Mouse (Mus musculus) kidney, adult 18-20 months (tissue): Measurements from ENCODE around the gene Tmem140.

Experiments
- DNase-seq: peaks from one replicate; pipeline ENCODE4 v3.0.0; 2021

Tmem140 gene

GRCm38 (mm10) chr6:34862791-34863403, at the start of gene Tmem140:
Gene Tmem140 (plus strand): TSS chr6:34863146.
- DNase-seq, result peak; percentile 74

- DNase-seq, result no peak
Measured at GRCm38 (mm10) chr6:34824406-34824805, 38.5 kb upstream of the Tmem140 start.

GRCm38 (mm10) chr6:34832352-34832751, 30.6 kb upstream of the Tmem140 start:
- DNase-seq, result no peak

GRCm38 (mm10) chr6:34861546-34862053, 1.3 kb upstream of the Tmem140 start:
- no peak for DNase-seq

GRCm38 (mm10) chr6:34862381-34862780, 565 bp upstream of the Tmem140 start:
- peak; percentile 51 for DNase-seq

GRCm38 (mm10) chr6:34863786-34864514, 1.0 kb downstream of the Tmem140 start:
- peak; percentile 16 for DNase-seq

- DNase-seq, result peak; percentile 55
Measured at GRCm38 (mm10) chr6:34865213-34865612, 2.3 kb downstream of the Tmem140 start.

GRCm38 (mm10) chr6:34865711-34866593, 3.0 kb downstream of the Tmem140 start:
- DNase-seq, result peak; percentile 58

GRCm38 (mm10) chr6:34866786-34867185, 3.8 kb downstream of the Tmem140 start:
- DNase-seq, result no peak

- DNase-seq, result no peak
Measured at GRCm38 (mm10) chr6:34867301-34867994, 4.5 kb downstream of the Tmem140 start.

- no peak for DNase-seq
Measured at GRCm38 (mm10) chr6:34867995-34868350, 5.0 kb downstream of the Tmem140 start.

GRCm38 (mm10) chr6:34868507-34869217, 5.7 kb downstream of the Tmem140 start:
- DNase-seq, result no peak

GRCm38 (mm10) chr6:34869225-34869915, 6.4 kb downstream of the Tmem140 start:
- peak; percentile 32 for DNase-seq

GRCm38 (mm10) chr6:34870136-34870535, 7.2 kb downstream of the Tmem140 start:
- no peak for DNase-seq

- DNase-seq, result no peak
Measured at GRCm38 (mm10) chr6:34870724-34871123, 7.8 kb downstream of the Tmem140 start.

- DNase-seq, result no peak
Measured at GRCm38 (mm10) chr6:34871929-34872328, 9.0 kb downstream of the Tmem140 start.

GRCm38 (mm10) chr6:34872871-34873270, 9.9 kb downstream of the Tmem140 start:
- DNase-seq, result no peak

GRCm38 (mm10) chr6:34874101-34874921, 11.4 kb downstream of the Tmem140 start:
- DNase-seq, result peak; percentile 67

GRCm38 (mm10) chr6:34875268-34875761, 12.4 kb downstream of the Tmem140 start:
- no peak for DNase-seq
